Mouse (Mus musculus) c-Kit-negative CD71-positive TER-119-positive erythroid progenitor cells, embryonic 14.5 days (primary cell): ENCODE data around the gene Sec24b.
A peak's percentile ranks its signal among the peaks of the same experiment; 100 is the strongest.

Experiments
- DNase-seq: peaks from one replicate; pipeline ENCODE4 v3.0.0-alpha.2; 2013; ENCODE audit warnings: low read depth, low spot score

The Sec24b gene

DNA sequence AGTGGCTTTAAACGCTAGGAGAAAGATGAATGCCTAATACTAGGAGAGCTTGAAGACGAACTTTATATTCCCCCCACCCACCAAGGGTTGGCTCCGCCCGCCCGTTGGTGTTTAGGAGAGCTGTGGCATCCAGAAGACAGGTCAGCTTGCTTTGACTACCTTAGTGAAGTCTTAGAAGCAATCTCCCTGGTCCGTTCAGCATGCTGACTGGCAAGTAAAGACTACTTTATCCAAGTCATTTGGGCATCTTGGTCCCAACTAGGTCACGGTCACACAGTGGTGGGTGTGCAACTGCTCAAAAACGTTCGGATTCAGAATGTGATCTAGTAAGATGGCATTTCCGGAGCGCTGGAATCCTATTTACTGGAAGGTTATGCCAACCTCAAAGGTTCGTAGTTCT is at the start of gene Sec24b:
TSS of gene Sec24b (minus strand) at position 273 of the 400 bp plus-strand sequence.
- no peak for DNase-seq

DNA sequence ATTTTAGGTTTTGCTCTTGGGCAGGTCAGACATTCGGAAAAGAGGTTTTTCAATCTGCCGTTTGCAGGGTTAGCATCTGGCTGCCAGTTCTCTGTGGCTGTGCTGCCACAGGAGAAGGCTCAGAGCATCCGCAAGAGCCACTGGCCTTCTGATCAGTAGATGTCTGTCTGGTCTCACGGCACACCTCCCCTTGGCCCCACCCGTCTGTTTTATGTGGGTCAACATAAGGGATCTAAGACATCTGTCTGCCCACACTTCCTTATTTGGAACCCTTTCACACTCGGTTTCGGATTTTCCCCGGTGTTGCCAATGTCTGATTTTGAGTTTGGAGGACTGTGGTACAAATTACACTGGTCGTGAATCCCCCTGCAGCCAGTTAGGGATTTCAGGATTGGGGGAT is 43.1 kb upstream of the Sec24b start:
- no peak for DNase-seq

GRCm38 (mm10) chr3:130103486-130103885 is 42.1 kb upstream of the Sec24b start:
- no peak for DNase-seq

DNA sequence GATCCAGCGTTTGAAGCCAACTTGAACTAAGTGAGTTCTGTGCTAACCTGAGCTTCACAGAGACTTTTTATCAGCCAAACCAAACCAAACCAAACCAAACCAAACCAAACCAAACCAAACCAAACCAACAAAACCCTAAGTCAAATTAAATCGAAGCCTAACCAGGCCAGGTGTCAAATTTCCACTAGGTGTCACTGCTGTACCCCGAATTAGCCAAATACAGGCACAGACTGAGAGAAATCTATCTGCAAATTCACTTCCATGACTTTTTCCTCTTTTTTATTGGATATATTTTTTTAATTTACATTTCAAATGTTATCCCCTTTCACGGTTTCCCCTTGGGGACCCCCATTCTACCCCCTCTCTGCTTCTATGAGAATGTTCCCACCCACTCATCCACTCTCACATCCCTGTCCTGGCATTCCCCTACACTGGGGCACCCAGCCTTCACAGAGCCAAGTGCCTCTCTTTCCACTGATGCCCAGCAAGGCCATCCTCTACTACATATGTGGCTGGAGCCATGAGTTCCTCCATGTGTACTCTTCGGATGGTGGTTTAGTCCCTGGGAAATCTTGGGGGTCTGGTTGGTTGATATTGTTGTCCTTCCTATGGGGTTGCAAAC is 33.9 kb upstream of the Sec24b start:
- no peak for DNase-seq

DNA sequence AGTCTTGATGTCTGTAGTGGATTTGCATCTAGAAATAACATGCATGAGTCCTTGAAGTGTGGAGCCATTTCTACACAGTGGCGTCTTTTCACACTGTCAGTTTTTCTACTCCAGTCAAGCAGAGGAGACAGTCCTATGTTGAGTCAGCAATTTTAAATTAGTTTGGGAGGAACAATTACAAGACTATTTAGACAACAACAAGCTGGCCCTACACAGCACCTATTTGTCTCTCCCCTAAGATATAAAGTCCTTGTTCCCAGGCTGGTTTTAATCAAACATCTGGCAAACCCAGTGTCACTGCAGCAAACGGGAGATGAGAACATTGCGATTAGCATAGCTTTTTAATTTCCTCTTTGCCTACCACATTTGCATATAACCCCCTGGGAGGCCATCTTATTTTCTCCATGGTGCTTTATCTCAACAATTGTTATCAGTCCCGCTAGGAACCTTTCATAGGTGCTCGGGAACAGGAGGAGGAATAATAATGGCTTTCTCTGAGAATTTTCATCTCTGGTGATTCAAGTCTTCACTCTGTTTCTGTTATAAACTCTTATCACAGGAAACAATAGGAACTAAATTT is 32.9 kb upstream of the Sec24b start:
- no peak for DNase-seq

GRCm38 (mm10) chr3:130090460-130090859 is 29.1 kb upstream of the Sec24b start:
- no peak for DNase-seq

DNA sequence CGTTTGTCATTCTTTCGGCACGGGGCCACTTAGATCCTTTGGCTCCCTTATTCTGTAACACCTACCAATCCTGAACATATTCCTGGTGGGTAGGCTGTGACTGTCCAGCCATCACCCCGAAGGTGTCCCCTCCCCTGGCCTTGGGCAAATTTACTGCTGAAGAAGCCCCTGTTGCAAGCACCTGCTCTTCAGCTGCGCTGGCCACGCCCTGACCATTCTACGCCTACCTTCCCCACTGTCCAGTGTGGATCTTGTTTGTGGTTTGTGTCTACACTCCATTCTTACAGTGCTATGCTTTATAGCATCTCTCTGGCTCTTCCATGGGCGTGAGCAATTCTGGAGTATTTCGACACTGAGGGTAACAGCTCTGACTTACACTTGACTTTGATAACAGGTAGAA is 27.3 kb upstream of the Sec24b start:
- no peak for DNase-seq

DNA sequence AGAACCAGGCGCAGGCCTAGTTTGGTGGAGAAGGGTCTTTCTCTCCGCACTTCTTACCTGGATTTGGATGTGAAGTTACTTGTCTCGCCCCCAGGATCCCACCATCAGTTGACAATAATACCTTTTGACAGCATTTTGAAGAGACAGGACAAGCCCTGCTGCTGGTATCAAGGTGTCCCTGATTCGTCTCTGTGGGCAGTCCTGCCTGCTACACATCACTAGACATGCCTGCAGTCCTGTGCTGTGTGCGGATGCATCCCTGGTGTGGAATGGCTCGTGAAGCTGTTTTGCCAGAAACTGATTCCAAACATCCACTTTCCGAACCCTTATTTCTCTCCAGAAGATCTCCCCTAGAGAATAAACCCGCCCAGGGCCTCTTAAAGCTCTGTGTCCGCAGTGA is 26.1 kb upstream of the Sec24b start:
- DNase-seq = no peak

- DNase-seq = no peak
Observed at GRCm38 (mm10) chr3:130086372-130087080, 25.2 kb upstream of the Sec24b start.

- no peak for DNase-seq
Observed at GRCm38 (mm10) chr3:130083312-130083711, 22.0 kb upstream of the Sec24b start.

DNA sequence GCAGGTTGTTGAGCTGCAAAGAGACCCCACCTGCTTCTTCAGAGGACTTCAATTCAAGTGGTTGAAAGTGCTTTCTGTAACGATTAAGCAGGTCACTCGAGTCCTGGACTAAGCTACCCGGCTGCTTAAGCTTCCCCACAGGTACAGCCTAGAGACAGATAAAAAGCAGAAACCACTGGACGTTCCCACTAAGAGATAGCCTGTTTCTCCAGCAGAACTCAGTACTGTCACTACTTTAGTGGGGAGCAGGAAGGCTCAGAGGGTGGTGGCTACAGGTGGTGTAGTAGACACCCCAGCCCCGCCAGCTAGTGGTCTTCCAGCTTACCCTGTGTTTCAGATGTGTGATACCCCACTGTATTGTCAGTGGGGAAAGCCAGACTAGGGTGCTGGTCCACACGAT is 19.3 kb upstream of the Sec24b start:
- no peak for DNase-seq

DNA sequence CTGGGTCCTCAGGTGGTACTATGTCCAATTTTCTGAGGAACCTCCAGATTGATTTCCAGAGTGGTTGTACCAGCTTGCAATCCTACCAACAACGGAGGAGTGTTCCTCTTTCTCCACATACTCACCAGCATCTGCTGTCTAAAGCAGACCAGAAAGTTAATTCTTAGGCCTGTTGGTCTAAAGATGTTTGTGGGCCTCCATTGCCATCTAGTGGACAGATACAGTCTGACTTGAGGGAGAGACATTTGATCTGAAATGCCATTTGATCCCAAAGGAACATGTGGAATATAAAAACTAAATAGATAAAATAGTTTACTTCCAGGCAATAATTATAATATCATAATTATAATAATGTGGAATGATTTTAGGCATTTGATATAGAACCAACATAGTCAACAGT is 18.4 kb upstream of the Sec24b start:
- DNase-seq = no peak

- DNase-seq = no peak
Observed at GRCm38 (mm10) chr3:130077291-130077690, 15.9 kb upstream of the Sec24b start.

DNA sequence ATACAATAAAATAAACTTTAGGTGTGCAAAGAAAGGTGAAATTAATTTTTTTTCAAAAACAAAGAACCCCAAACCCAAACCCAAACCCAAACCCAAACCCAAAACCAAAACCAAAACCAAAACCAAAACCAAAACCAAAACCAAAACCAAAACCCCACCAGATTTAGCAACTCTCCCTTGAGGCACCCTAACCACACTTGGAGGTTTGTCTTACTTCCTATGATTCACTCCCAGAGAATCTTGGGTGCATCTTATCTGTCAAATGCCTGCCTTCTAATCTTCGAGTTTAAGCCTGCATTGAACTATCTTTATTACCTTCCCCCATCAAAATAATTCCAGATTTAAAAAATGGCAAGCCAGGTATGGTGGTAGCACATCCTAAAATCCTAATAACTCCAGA is 14.4 kb upstream of the Sec24b start:
- no peak for DNase-seq

DNA sequence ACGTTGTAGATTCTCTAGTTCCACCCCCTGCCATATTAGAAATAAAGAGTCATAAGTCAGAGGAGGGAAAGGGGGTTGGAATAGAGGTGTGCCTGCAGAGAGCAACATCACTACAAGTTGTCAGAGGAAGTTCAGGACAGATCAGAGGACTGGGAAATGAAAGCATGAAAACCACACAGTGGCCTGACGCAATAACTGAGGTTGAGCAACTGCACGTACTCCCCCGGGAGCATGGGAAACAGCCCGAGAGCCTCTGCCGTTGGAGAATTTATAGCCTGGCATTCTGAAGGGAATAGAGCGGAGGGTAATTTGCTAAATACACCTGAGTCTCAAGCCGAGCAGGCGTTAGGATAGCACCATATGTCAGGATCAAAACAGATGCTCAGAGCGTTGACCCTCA is 11.7 kb upstream of the Sec24b start:
- DNase-seq = no peak

- DNase-seq = no peak
Observed at GRCm38 (mm10) chr3:130071918-130072317, 10.6 kb upstream of the Sec24b start.

- DNase-seq = peak; percentile 49
Observed at GRCm38 (mm10) chr3:130060396-130061029, 840 bp downstream of the Sec24b start.

- no peak for DNase-seq
Observed at GRCm38 (mm10) chr3:130059805-130060395, 1.5 kb downstream of the Sec24b start.

DNA sequence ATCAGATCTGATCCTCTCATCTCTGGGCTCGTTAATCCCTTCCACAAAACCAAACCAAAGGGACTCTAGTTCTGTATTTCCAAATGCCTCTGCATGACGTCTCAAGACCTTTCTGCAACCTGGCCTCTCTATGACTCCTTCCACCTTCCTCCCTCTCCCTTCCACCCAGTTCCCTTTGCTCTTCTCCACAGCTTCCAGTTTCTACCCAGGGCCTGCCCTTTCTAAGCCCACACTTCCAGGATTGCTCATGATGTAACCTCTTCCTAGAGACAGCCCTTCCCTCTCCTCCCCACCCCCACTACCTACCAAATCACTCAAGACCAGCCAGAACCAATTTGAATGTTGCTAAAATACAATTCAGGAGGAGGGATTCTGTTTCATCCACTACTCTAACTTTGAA is 2.9 kb downstream of the Sec24b start:
- DNase-seq = no peak

DNA sequence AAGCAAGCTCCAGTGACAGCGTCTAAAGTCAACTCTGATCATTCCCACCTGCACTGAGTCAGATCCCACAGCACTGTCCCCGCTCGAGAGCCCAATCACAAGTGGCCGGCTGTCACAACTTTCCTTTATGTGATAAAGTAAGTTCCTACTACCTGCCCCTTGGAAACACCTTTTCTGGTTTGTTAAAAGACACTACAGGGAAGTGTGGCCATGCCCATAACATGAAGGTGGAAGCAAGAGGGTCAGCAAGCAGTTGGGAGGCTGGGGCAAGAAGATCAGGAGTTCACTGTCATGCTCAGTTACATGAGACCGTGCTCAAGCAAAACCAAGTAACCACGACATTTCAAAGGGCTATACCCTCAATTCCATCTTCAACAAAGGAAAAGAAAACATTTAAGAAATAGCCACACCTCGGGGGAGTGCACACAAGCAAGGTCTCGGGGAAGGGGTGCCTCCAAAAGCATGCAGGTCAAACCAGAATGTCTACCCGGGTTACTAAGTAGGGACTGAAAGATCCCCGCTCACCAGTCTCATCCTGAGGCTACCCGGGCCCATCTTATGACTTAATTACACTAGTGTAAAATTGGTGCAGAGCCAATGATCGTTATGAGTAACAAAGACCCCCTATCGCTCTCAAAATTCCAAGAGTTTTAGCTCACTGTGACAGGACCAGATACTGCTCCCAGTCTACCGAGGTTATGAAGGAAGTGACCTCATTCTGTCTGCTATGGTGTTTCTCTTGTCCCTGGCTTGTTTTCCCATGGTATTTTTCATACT is 3.6 kb downstream of the Sec24b start:
- DNase-seq = no peak
